Mouse (Mus musculus) spleen, adult 2 months (tissue): Measurements from ENCODE around the gene Sdhaf2. TPM values are rescaled to one million over a fixed set of nuclear protein-coding genes. Genes with fewer than 3 reads are reported as not detected.
A peak's percentile ranks its signal among the peaks of the same experiment; 100 is the strongest.

Experiments
- DNase-seq, 2 experiments: peaks; one replicate each; pipeline versions ENCODE4 v3.0.0 to v3.0.0-alpha.2; 2012 to 2021; ENCODE audit warnings: low spot score in 2 of 2, low read depth in 1 of 2
- H3K27ac ChIP-seq: fragments of 200-500 bp; 2 replicates; pipeline ENCODE4 v1.5.1; 2012; ENCODE audit warnings: low read length, inconsistent platforms; ENCODE audit not compliant: insufficient read depth
- H3K27me3 ChIP-seq: fragments of 200-500 bp; 2 replicates; pipeline ENCODE4 v1.6.1; 2012; ENCODE audit warnings: mild to moderate bottlenecking, moderate library complexity, low read length, inconsistent platforms; ENCODE audit not compliant: control insufficient read depth, insufficient read depth
- H3K36me3 ChIP-seq: fragments of 200-500 bp; 2 replicates; pipeline ENCODE4 v1.6.1; 2012; ENCODE audit warnings: mild to moderate bottlenecking, low read length, inconsistent platforms; ENCODE audit not compliant: control insufficient read depth, insufficient read depth
- H3K4me1 ChIP-seq: fragments of 200-500 bp; 2 replicates; pipeline ENCODE4 v1.6.1; 2011; ENCODE audit warnings: inconsistent platforms; ENCODE audit not compliant: control insufficient read depth, insufficient read depth, insufficient read length
- H3K4me3 ChIP-seq: fragments of 200-500 bp; 2 replicates; pipeline ENCODE4 v1.5.1; 2011; ENCODE audit warnings: mild to moderate bottlenecking, inconsistent platforms; ENCODE audit not compliant: insufficient read depth, insufficient read length; ENCODE audit errors: extremely low read depth
- CTCF ChIP-seq: fragments of 200-500 bp; IDR thresholded peaks from 2 replicates; pipeline ENCODE4 v1.5.1; 2011; ENCODE audit warnings: mild to moderate bottlenecking, inconsistent platforms; ENCODE audit not compliant: insufficient read depth, insufficient read length, insufficient replicate concordance; ENCODE audit errors: extremely low read depth
- POLR2A ChIP-seq: fragments of 200-500 bp; IDR thresholded peaks from 2 replicates; pipeline ENCODE4 v1.6.1; 2011; ENCODE audit warnings: low read depth, low read length, inconsistent platforms
- WGBS: fragments of 180-500 bp; shearing (Covaris S2); methylation state at CpG from one replicate; pipeline ENCODE4 v1.1.7; 2018; 5-methylcytosine and 5-hydroxymethylcytosine counted together
- polyA plus RNA-seq: library from polyadenylated mRNA; depleted of rRNA; stranded (reverse); fragments of >200 nt; gene quantifications from 2 replicates; pipeline ENCODE4 v1.2.3, GENCODE M21; 2012

Gene Sdhaf2
- polyA plus RNA-seq, 1 experiment: 16.9 TPM

- peaks cover 10% of the 10 kb centered on the region for H3K4me1 ChIP-seq
- WGBS: under 1% methylated on average over 19 of the region's 19 CpGs
- H3K27me3 ChIP-seq: no peaks in the 10 kb centered on the region
- TF ChIP-seq CTCF: no peak
- TF ChIP-seq POLR2A: no peak; the same call in 1 of the 2 replicates
- peaks cover 3% of the 10 kb centered on the region for H3K36me3 ChIP-seq
- DNase-seq: no peak
- peak overlapping the region; percentile 91 for H3K27ac ChIP-seq
- peak overlapping the region; percentile 82 for H3K4me3 ChIP-seq
Measured at GRCm38 (mm10) chr19:10524784-10525105, 1.2 kb downstream of the Sdhaf2 start.

GRCm38 (mm10) chr19:10523483-10524080 lies 2.4 kb downstream of the Sdhaf2 start:
- H3K36me3 ChIP-seq: peaks cover 1% of the 10 kb centered on the region
- peak overlapping the region; percentile 8; the same call in 1 of the 2 replicates for H3K27ac ChIP-seq
- no peak for DNase-seq
- H3K4me1 ChIP-seq: peaks cover 10% of the 10 kb centered on the region
- WGBS: 39% methylated on average over 5 of the region's 5 CpGs
- TF ChIP-seq POLR2A: no peak
- no peak for TF ChIP-seq CTCF
- H3K27me3 ChIP-seq: no peaks in the 10 kb centered on the region
- H3K4me3 ChIP-seq: no peak overlapping the region

- no peak for DNase-seq
- 33% methylated on average over 1 of the region's 1 CpGs for WGBS
- Histone ChIP-seq H3K4me1 (peaks cover 10% of the 10 kb centered on the region), H3K36me3 (peaks cover 4% of the 10 kb centered on the region), H3K27me3 (no peaks in the 10 kb centered on the region), H3K4me3 (no peak overlapping the region), H3K27ac (no peak overlapping the region)
- TF ChIP-seq POLR2A: no peak
- no peak for TF ChIP-seq CTCF
Measured at GRCm38 (mm10) chr19:10521926-10522325, 4.0 kb downstream of the Sdhaf2 start.

GRCm38 (mm10) chr19:10520355-10520754 lies 5.6 kb downstream of the Sdhaf2 start:
- Histone ChIP-seq H3K4me1 (peaks cover 10% of the 10 kb centered on the region), H3K36me3 (peaks cover 14% of the 10 kb centered on the region), H3K4me3 (no peak overlapping the region), H3K27ac (no peak overlapping the region), H3K27me3 (no peaks in the 10 kb centered on the region)
- DNase-seq: no peak
- WGBS: 65% methylated on average over 1 of the region's 1 CpGs
- no peak for TF ChIP-seq CTCF

- DNase-seq: no peak
- no peaks in the 10 kb centered on the region for H3K27me3 ChIP-seq
- 75% methylated on average over 6 of the region's 6 CpGs for WGBS
- TF ChIP-seq POLR2A (no peak), CTCF (no peak)
- no peak overlapping the region for H3K27ac ChIP-seq
- H3K4me3 ChIP-seq: no peak overlapping the region
- H3K4me1 ChIP-seq: no peaks in the 10 kb centered on the region
- peaks cover 25% of the 10 kb centered on the region for H3K36me3 ChIP-seq
Measured at GRCm38 (mm10) chr19:10510759-10511330, 15.1 kb downstream of the Sdhaf2 start.

- H3K27me3 ChIP-seq: no peaks in the 10 kb centered on the region
- no peak overlapping the region for H3K4me3 ChIP-seq
- no peaks in the 10 kb centered on the region for H3K4me1 ChIP-seq
- TF ChIP-seq CTCF: peak; percentile 71; the same call in 1 of the 2 replicates
- TF ChIP-seq POLR2A: no peak
- H3K27ac ChIP-seq: no peak overlapping the region
- peak in 1 of 2 experiments; percentile 30 for DNase-seq
- H3K36me3 ChIP-seq: peaks cover 29% of the 10 kb centered on the region
- WGBS: 27% methylated on average over 4 of the region's 4 CpGs
Measured at GRCm38 (mm10) chr19:10502571-10502970, 23.4 kb downstream of the Sdhaf2 start.

- no peak for TF ChIP-seq POLR2A
- TF ChIP-seq CTCF: no peak
- H3K27ac ChIP-seq: no peak overlapping the region
- no peak overlapping the region for H3K4me3 ChIP-seq
- WGBS: 95% methylated on average over 8 of the region's 8 CpGs
- no peak for DNase-seq
- peaks cover 26% of the 10 kb centered on the region for H3K36me3 ChIP-seq
- H3K4me1 ChIP-seq: no peaks in the 10 kb centered on the region
- H3K27me3 ChIP-seq: no peaks in the 10 kb centered on the region
Measured at GRCm38 (mm10) chr19:10500581-10500980, 25.4 kb downstream of the Sdhaf2 start.
